Mouse (Mus musculus): ENCODE measurements around the gene Dcaf15.

- TF ChIP-seq EP300 (IDR thresholded peaks at IDR 0.05; ENCODE audit: insufficient read depth, low read depth, low read length): no peak
- no peak for TF ChIP-seq CTCF (IDR thresholded peaks at IDR 0.05; ENCODE audit: low read depth, low read length)
Measured at GRCm38 (mm10) chr8:84076412-84076811, 28.2 kb downstream of the Dcaf15 start.

Data from ES-Bruce4 (cell line).